Mouse (Mus musculus): ENCODE measurements around the gene Nop16. TPM values are rescaled to one million over a fixed set of nuclear protein-coding genes. Genes with fewer than 3 reads are reported as not detected.

Nop16 gene
- 26.8 and 33.1 TPM in 2 replicates for polyA plus RNA-seq (2021; fragmentation: Nextera tagmentation)
- long read RNA-seq, experiment 1, transcript Nop16-201 (5 exons, 1,756 nt) = major isoform, 62 of 65 reads
- long read RNA-seq, experiment 1, partial matches to known transcripts = 1 of 65 reads
- long read RNA-seq, experiment 1, other reads (novel, unspliced or antisense) = 1 of 65 reads
- long read RNA-seq, experiment 2, transcript Nop16-201 (5 exons, 1,756 nt) = major isoform, 40 of 46 reads
- long read RNA-seq, experiment 2, partial matches to known transcripts = 2 of 46 reads
- long read RNA-seq, experiment 2, other reads (novel, unspliced or antisense) = 3 of 46 reads

DNA sequence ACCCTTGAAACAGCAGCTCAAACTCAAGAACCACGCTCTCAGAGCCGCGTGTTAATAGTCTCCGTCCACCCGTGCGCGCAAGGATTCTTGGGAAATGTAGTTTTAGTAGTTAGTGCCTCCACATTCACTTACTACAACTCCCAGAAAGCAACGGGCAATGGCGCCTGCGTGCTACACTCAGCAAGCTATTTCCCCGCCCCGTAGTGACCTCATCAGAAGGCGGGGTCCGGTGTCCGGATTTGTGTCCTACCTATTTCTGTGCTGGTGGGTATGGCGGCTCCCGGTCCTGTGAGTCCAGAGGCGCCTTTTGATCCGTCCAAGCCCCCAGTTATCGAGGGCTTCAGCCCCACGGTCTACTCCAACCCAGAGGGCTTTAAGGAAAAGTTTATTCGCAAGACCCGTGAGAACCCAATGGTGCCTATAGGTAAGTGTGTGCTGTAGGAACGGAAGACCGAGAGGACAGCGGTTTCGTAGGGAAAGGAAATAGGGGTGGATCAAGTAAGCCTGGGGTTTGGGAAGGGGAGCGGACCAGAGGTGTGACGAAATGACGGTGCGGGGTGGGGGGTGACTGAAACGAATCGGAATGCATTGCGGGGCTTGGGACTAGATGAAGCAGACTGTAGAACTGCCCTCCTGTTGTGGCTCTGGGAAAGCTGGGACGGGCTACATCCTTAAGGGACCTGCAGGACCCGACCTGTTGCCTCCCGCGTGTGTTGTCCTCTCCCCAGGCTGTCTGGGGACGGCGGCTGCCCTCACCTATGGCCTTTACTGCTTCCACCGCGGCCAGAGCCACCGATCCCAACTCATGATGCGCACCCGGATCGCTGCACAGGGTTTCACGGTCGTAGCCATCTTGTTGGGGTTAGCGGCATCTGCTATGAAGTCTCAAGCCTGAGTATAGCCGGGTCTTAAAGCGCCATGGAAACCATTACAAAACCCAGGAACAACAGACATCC, at the start of gene Nop16, which contains the start of gene Higd2a:
Gene Nop16 (minus strand): TSS at position 95 of the 956 bp plus-strand sequence.
Gene Higd2a (plus strand): TSS at position 212 of the 956 bp plus-strand sequence.

GRCm38 (mm10) chr13:54621155-54621932, 31.5 kb upstream of the Nop16 start, which contains the start of gene Faf2:
Faf2 (plus strand) TSS chr13:54621784.

DNA sequence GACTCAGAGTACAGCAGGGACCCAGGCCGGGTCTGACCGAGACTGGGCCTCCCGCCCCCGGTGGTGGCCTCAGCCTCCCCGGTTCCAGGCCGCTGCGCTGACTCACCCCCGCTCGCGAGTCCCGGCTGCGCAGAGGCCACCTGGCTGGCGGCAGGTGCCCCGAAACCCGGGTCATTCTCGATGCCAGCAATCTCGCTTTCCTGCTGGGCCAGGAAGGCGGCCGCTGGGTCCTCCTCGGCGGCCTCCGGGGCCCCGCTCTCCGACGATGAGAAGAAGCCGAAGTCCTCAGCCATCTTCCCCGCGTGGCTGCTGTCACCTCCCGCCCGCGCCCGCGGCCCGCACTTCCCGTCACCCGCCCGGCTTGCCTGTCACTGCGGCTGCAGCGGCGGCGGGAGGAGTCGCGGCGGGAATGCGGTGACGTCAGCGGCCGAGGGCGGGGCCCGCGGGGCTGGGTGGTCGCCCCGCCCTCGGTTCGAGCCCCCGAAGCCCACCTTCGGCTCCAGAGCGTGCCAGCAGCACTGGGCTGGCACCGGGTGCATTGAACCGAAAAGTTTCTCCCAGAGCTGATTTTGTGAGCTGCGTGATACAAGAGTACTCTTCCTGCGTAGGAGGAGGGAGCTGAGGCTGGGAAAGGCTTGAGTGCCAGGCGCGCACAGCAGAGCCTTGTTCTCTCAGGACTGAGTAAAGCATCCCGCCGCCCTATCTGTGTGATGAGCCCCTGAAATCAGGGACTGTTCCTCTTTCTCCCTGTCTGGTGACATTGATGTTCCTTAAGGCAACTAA, 21.3 kb upstream of the Nop16 start, which contains the start of gene Cltb:
Gene Cltb (minus strand): TSS at position 373 of the 783 bp plus-strand sequence.

GRCm38 (mm10) chr13:54574854-54575481, 14.9 kb downstream of the Nop16 start, which contains the start of gene Arl10:
Arl10 (plus strand) TSS chr13:54575015.

GRCm38 (mm10) chr13:54565201-54565581, 24.7 kb downstream of the Nop16 start, which contains the start of gene 4833439L19Rik:
4833439L19Rik (minus strand) TSS chr13:54565435.

Other genes with a start within 250 kb of the Nop16 start
- gene Cplx2, start 218.7 kb downstream of the Nop16 start, polyA plus RNA-seq (2021; fragmentation: Nextera tagmentation) = 221 and 225 TPM in 2 replicates
- 37.9 and 59.1 TPM in 2 replicates for gene Thoc3, start 121.2 kb downstream of the Nop16 start, polyA plus RNA-seq (2021; fragmentation: Nextera tagmentation)
- 4.8 and 5.1 TPM in 2 replicates for gene Simc1, start 86.3 kb downstream of the Nop16 start, polyA plus RNA-seq (2021; fragmentation: Nextera tagmentation)
- gene 4833439L19Rik, start 24.7 kb downstream of the Nop16 start, polyA plus RNA-seq (2021; fragmentation: Nextera tagmentation) = 144 and 231 TPM in 2 replicates
- gene Arl10, start 15.1 kb downstream of the Nop16 start, polyA plus RNA-seq (2021; fragmentation: Nextera tagmentation) = 29.6 and 29.7 TPM in 2 replicates
- gene Higd2a, start 117 bp upstream of the Nop16 start, polyA plus RNA-seq (2021; fragmentation: Nextera tagmentation) = 459 and 466 TPM in 2 replicates
- gene Cltb, start 21.3 kb upstream of the Nop16 start, polyA plus RNA-seq (2021; fragmentation: Nextera tagmentation) = 327 and 401 TPM in 2 replicates
- 32.3 and 53.8 TPM in 2 replicates for gene Faf2, start 31.7 kb upstream of the Nop16 start, polyA plus RNA-seq (2021; fragmentation: Nextera tagmentation)
- 51.4 and 177 TPM in 2 replicates for gene Rnf44, start 103.8 kb upstream of the Nop16 start, polyA plus RNA-seq (2021; fragmentation: Nextera tagmentation)
- 0.27 and 0.29 TPM in 2 replicates for gene Cdhr2, start 111.4 kb upstream of the Nop16 start, polyA plus RNA-seq (2021; fragmentation: Nextera tagmentation)
- gene Gprin1, start 159.8 kb upstream of the Nop16 start, polyA plus RNA-seq (2021; fragmentation: Nextera tagmentation) = 9.8 and 42.2 TPM in 2 replicates
- 50.2 and 213 TPM in 2 replicates for gene Sncb, start 176.5 kb upstream of the Nop16 start, polyA plus RNA-seq (2021; fragmentation: Nextera tagmentation)
- not detected in 2 replicates for gene Eif4e1b, start 193.9 kb upstream of the Nop16 start, polyA plus RNA-seq (2021; fragmentation: Nextera tagmentation)
- gene Tspan17, start 199.3 kb upstream of the Nop16 start, polyA plus RNA-seq (2021; fragmentation: Nextera tagmentation) = 148 and 156 TPM in 2 replicates

Measured in left cerebral cortex, adult 6 months (tissue).